Mouse (Mus musculus): Measurements from ENCODE around the gene Bgn. TPM values are rescaled to one million over a fixed set of nuclear protein-coding genes. Genes with fewer than 3 reads are reported as not detected.

Gene Bgn
- polyA plus RNA-seq, 1 experiment from 2014 or later, result 11.5 TPM

- Histone ChIP-seq H3K9me3 (replicated peaks) (no peaks in the 10 kb centered on the region), H3K4me1 (peaks cover 6% of the 10 kb centered on the region), H3K4me3 (no peak overlapping the region), H3K36me3 (no peaks in the 10 kb centered on the region), H3K27me3 (ENCODE audit: low read depth, poor library complexity, severe bottlenecking) (peaks cover 87% of the 10 kb centered on the region), H3K27ac (no peak overlapping the region)
- WGBS, result 85% methylated on average over 5 of the region's 5 CpGs
- no peak for DNase-seq (ENCODE audit: low spot score)
Observed at GRCm38 (mm10) chrX:73505130-73505735, 21.8 kb downstream of the Bgn start.

GRCm38 (mm10) chrX:73506577-73506976, 23.2 kb downstream of the Bgn start:
- DNase-seq (ENCODE audit: low spot score), result no peak
- WGBS, result 89% methylated on average over 4 of the region's 4 CpGs
- Histone ChIP-seq H3K36me3 (no peaks in the 10 kb centered on the region), H3K4me3 (no peak overlapping the region), H3K4me1 (peaks cover 6% of the 10 kb centered on the region), H3K27me3 (ENCODE audit: low read depth, poor library complexity, severe bottlenecking) (peaks cover 87% of the 10 kb centered on the region), H3K27ac (no peak overlapping the region), H3K9me3 (replicated peaks) (no peaks in the 10 kb centered on the region)

- peaks cover 87% of the 10 kb centered on the region for H3K27me3 ChIP-seq (ENCODE audit: low read depth, poor library complexity, severe bottlenecking)
- 81% methylated on average over 3 of the region's 3 CpGs for WGBS
- H3K4me1 ChIP-seq, result peaks cover 8% of the 10 kb centered on the region
- no peak overlapping the region for H3K27ac ChIP-seq
- no peak for DNase-seq (ENCODE audit: low spot score)
- no peaks in the 10 kb centered on the region for H3K36me3 ChIP-seq
- H3K9me3 ChIP-seq (replicated peaks), result no peaks in the 10 kb centered on the region
- H3K4me3 ChIP-seq, result no peak overlapping the region
Observed at GRCm38 (mm10) chrX:73509209-73509608, 25.8 kb downstream of the Bgn start.

- Histone ChIP-seq H3K27me3 (ENCODE audit: low read depth, poor library complexity, severe bottlenecking) (peaks cover 86% of the 10 kb centered on the region), H3K9me3 (replicated peaks) (no peaks in the 10 kb centered on the region), H3K4me1 (peaks cover 8% of the 10 kb centered on the region), H3K36me3 (no peaks in the 10 kb centered on the region), H3K4me3 (no peak overlapping the region), H3K27ac (no peak overlapping the region)
- 12% methylated on average over 3 of the region's 3 CpGs for WGBS
- DNase-seq (ENCODE audit: low spot score), result no peak
Observed at GRCm38 (mm10) chrX:73512904-73513303, 29.5 kb downstream of the Bgn start.

GRCm38 (mm10) chrX:73516556-73516955, 33.2 kb downstream of the Bgn start:
- WGBS, result 75% methylated on average over 4 of the region's 4 CpGs
- H3K27me3 ChIP-seq (ENCODE audit: low read depth, poor library complexity, severe bottlenecking), result peaks cover 95% of the 10 kb centered on the region
- no peak overlapping the region for H3K27ac ChIP-seq

GRCm38 (mm10) chrX:73517060-73517600, 33.7 kb downstream of the Bgn start:
- H3K4me1 ChIP-seq, result peaks cover 8% of the 10 kb centered on the region
- no peak for DNase-seq (ENCODE audit: low spot score)
- H3K4me3 ChIP-seq, result no peak overlapping the region
- peaks cover 95% of the 10 kb centered on the region for H3K27me3 ChIP-seq (ENCODE audit: low read depth, poor library complexity, severe bottlenecking)
- H3K27ac ChIP-seq, result no peak overlapping the region
- no peaks in the 10 kb centered on the region for H3K9me3 ChIP-seq (replicated peaks)
- H3K36me3 ChIP-seq, result no peaks in the 10 kb centered on the region

More at GRCm38 (mm10) chrX:73516556-73516955, 33.2 kb downstream of the Bgn start:
- DNase-seq (ENCODE audit: low spot score), result no peak
- no peak overlapping the region for H3K4me3 ChIP-seq
- peaks cover 8% of the 10 kb centered on the region for H3K4me1 ChIP-seq
- no peaks in the 10 kb centered on the region for H3K9me3 ChIP-seq (replicated peaks)
- H3K36me3 ChIP-seq, result no peaks in the 10 kb centered on the region

GRCm38 (mm10) chrX:73520692-73521091, 37.3 kb downstream of the Bgn start:
- no peak for DNase-seq (ENCODE audit: low spot score)
- H3K27me3 ChIP-seq (ENCODE audit: low read depth, poor library complexity, severe bottlenecking), result peaks cover 95% of the 10 kb centered on the region
- H3K27ac ChIP-seq, result no peak overlapping the region
- 86% methylated on average over 3 of the region's 3 CpGs for WGBS
- H3K4me1 ChIP-seq, result no peaks in the 10 kb centered on the region
- H3K4me3 ChIP-seq, result no peak overlapping the region
- H3K36me3 ChIP-seq, result no peaks in the 10 kb centered on the region
- no peaks in the 10 kb centered on the region for H3K9me3 ChIP-seq (replicated peaks)

GRCm38 (mm10) chrX:73524318-73525222, 41.2 kb downstream of the Bgn start:
- WGBS, result 75% methylated on average over 8 of the region's 9 CpGs
- no peaks in the 10 kb centered on the region for H3K36me3 ChIP-seq
- no peaks in the 10 kb centered on the region for H3K9me3 ChIP-seq (replicated peaks)
- H3K27ac ChIP-seq, result no peak overlapping the region
- peaks cover 100% of the 10 kb centered on the region for H3K27me3 ChIP-seq (ENCODE audit: low read depth, poor library complexity, severe bottlenecking)
- H3K4me3 ChIP-seq, result no peak overlapping the region
- DNase-seq (ENCODE audit: low spot score), result no peak
- H3K4me1 ChIP-seq, result no peaks in the 10 kb centered on the region

- no peaks in the 10 kb centered on the region for H3K4me1 ChIP-seq
- H3K27me3 ChIP-seq (ENCODE audit: low read depth, poor library complexity, severe bottlenecking), result peaks cover 100% of the 10 kb centered on the region
- WGBS, result 87% methylated on average over 9 of the region's 9 CpGs
- no peaks in the 10 kb centered on the region for H3K36me3 ChIP-seq
- no peak overlapping the region for H3K4me3 ChIP-seq
- DNase-seq (ENCODE audit: low spot score), result no peak
- H3K27ac ChIP-seq, result no peak overlapping the region
- H3K9me3 ChIP-seq (replicated peaks), result no peaks in the 10 kb centered on the region
Observed at GRCm38 (mm10) chrX:73525223-73526140, 42.1 kb downstream of the Bgn start.

- Histone ChIP-seq H3K4me3 (no peak overlapping the region), H3K27me3 (ENCODE audit: low read depth, poor library complexity, severe bottlenecking) (peaks cover 99% of the 10 kb centered on the region), H3K27ac (no peak overlapping the region), H3K36me3 (no peaks in the 10 kb centered on the region), H3K9me3 (replicated peaks) (no peaks in the 10 kb centered on the region), H3K4me1 (no peaks in the 10 kb centered on the region)
- no peak for DNase-seq (ENCODE audit: low spot score)
- WGBS, result 43% methylated on average over 3 of the region's 3 CpGs
Observed at GRCm38 (mm10) chrX:73526410-73526887, 43.0 kb downstream of the Bgn start.

GRCm38 (mm10) chrX:73537875-73538274, 54.5 kb downstream of the Bgn start:
- 88% methylated on average over 7 of the region's 7 CpGs for WGBS
- Histone ChIP-seq H3K9me3 (replicated peaks) (no peaks in the 10 kb centered on the region), H3K27me3 (ENCODE audit: low read depth, poor library complexity, severe bottlenecking) (peaks cover 83% of the 10 kb centered on the region), H3K4me3 (no peak overlapping the region), H3K4me1 (no peaks in the 10 kb centered on the region), H3K27ac (no peak overlapping the region), H3K36me3 (no peaks in the 10 kb centered on the region)
- no peak for DNase-seq (ENCODE audit: low spot score)

GRCm38 (mm10) chrX:73543340-73543739, 59.9 kb downstream of the Bgn start:
- peaks cover 66% of the 10 kb centered on the region for H3K27me3 ChIP-seq (ENCODE audit: low read depth, poor library complexity, severe bottlenecking)
- WGBS, result 49% methylated on average over 3 of the region's 3 CpGs
- H3K27ac ChIP-seq, result no peak overlapping the region
- no peak overlapping the region for H3K4me3 ChIP-seq
- no peak for DNase-seq (ENCODE audit: low spot score)
- H3K4me1 ChIP-seq, result no peaks in the 10 kb centered on the region
- no peaks in the 10 kb centered on the region for H3K36me3 ChIP-seq
- no peaks in the 10 kb centered on the region for H3K9me3 ChIP-seq (replicated peaks)

Measured in limb, embryonic 10.5 days (tissue).